Mouse (Mus musculus): Measurements from ENCODE around the gene Myo3b.
"Not testable (repeated sequence)": the region's sequence is repeated elsewhere in the genome, so short reads cannot be mapped to it uniquely, and the experiment has no call there.

The Myo3b gene

DNA sequence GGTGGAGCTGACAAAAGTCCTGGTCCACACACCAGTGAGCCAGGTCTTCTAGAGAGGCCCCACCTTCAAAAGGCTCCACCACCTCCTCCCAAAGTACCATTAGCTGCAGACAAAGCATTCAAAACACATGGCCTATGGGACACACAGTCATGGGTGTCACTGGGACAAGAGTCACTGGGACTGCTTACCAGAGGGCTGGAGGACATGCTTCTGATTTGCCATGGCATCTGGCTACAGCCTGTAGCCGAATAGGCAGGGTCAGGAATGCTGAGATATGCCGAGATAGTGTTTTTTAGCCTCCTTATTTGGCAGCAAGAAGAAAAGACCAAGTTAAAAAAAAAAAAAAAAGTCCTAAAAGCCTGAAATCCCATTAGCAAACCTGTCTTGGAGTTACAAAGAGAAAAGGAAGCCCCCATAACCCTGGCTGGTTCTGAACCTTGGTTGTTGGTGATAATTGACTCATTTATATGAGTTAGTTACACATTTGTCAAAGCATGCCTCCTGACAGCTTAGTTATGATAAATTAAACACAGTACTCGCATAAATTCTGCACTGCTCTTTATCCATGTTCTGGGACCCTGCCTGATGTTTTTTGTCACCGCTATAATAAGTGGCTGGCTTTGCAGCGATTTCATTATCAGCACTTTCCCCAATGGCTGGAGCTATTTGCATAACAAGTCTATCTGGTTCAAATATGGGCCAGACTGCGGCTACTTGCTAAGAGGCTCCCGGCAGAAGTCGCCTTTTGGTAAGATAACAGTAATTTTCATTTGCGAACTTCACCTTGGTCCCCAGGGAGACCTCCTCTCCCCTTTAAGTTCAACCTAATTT lies 156.7 kb downstream of the Myo3b start:
- no peak for DNase-seq (ENCODE audit: low read depth, low spot score)

DNA sequence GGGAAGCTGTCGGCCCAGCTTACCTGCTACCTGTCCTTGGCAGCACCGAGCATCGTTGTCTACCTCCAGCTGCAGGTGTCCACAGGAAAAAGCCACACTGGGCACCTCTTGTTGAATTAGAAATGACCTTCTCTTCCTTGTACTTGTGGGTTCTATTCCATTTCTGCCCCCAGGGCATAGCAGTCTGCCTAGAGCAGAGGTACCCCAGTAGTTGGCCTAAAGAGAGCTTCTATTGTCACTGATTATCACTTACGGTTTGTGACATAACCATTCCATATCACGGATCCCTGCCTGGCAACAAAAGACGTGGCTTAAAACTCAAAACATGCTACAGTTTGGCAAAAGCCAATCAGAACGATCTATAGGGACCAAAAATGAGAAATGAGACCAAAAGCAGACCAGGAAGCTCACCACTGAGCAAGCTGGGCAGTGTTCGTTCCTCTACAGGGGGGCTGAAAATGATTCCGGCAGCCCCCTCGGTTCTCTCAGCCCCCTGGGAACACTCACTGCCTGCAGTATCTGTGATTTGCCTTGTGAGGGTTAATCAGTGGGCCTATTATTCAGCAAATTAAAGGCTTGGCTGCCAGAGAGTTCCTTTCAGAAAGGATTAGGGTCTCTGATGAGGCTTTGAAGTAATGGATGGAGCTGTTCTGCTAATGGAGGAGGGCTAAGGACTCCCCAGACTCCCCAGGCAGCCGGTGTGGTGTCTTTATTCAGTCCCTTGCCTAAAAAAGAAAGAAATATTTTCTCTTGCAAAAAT lies 163.1 kb downstream of the Myo3b start:
- no peak for DNase-seq (ENCODE audit: low read depth, low spot score)

DNA sequence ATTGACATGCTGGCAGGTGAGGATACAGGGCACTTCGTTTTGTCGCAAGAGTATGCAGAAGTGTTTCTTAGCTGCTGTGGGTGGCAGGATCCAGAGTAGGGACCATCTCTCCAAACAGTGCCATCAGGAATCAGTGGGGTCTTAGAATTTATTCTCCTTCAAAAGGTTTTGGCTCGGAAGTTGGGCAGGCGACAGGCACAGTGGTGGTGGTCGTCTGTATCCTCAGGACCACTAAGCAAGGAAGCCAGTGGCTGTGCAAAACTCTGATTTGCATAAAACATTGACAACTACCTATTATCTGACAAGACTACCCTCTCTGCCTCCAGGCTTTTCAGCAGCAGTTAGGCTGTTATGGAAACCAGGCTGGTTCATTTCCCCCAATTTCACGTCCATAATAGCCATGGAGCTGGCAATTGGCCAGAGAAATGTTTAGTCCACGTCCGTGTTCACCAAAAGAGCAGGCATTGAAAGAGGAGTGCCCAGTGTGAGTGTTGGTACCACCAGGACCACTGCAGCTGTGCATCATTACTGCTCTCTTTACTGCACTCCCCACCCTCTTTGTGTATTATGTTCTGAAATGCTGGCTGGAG lies 163.7 kb downstream of the Myo3b start:
- no peak for DNase-seq (ENCODE audit: low read depth, low spot score)

DNA sequence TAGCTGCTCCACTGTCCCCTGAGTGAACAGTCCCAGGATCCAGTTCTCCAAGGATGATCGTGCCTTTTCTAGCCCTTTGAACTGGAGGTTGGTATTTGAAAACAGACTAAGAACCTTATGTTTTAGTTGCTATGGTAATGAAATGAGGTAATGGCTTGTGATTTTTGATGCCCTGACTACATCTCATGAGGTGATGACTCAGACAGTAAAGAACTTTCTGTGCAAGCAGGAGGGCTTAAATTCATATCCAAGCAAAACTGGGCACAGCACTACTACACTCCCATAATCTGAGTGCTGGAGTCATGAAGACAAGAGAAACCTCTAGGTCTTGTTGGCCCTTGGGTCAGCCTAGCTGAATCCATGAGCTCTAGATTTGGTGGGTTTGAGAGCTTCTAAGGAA lies 169.5 kb downstream of the Myo3b start:
- DNase-seq (ENCODE audit: low read depth, low spot score) = no peak

DNA sequence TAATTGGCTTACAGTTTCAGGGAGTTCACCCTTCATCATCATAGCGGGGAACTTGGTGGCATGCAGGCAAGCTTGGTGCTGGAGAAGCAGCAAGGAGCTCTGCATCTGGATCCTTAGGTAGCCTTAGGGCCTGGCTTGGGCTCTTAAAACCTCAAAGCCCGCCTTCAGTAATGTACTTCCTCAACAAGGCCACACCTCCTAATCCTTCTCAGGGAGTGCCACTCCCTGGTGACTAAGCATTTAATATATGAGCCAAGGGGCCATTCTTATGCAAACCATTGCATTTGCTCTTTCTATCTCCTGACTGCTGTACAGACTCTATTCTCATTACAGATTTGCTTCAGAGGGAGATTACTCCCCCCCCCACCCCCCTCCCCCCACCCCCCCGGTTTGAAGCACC lies 170.9 kb downstream of the Myo3b start:
- DNase-seq (ENCODE audit: low read depth, low spot score) = no peak

DNA sequence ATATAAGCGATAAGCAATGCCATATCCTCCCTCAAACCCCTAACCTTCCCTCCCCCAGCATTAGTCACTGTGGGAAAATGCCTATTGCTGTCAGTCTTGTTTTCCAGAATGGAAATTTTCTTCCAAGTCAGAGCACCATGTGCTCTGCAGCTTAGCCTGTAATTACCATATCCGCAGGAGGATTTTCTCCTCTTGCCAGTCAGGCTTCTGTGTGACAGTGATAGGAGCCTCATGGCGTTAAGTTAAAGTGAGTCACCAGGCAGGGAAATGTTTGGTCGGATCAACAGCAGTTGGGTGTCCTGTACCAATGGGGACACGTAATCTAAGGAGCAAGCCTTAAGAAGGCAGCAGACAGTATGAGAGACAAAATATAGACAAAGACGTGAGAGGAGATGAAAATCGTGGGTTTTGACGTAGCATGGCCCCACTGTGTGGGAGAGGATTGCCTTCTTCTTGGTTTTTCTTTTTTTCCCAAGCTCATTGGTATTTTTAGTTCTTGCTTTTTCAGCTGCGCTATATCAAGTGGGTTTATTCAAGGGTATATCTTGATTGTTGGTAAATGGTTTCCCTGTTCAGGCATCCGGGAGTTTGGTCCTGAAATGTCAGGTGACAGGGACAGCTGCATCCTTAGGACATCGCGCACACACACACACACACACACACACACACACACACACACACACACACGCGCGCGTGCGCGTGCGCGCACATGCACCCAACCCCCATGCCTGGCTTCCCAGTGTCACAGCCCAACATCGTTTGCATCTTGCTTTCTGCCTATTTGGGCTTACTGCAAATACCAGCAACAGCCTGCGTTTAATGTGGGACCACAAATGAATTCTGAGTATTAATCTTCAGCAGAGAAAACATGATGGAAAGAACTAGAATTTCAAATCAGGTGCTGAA lies 171.8 kb downstream of the Myo3b start:
- no peak for DNase-seq (ENCODE audit: low read depth, low spot score)

DNA sequence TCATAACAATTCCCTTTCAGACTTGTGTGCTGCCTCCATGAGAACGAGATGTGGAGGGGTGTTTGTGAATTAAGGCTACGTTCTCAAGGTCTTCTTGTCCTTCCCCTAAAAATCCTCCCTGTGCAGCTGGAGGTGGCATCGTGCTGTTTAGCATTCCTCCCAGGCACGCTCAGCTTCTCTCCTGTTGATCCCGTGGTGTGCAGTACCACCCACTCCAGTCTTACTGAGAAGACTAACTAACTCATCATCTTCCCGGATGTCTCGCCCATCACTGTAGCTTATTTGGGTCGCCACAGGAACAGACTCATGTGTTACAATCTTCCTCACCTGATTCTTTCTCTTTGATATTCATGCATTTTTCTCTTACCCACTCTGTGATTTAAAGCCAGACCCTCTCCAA lies 175.5 kb downstream of the Myo3b start:
- no peak for DNase-seq (ENCODE audit: low read depth, low spot score)

DNA sequence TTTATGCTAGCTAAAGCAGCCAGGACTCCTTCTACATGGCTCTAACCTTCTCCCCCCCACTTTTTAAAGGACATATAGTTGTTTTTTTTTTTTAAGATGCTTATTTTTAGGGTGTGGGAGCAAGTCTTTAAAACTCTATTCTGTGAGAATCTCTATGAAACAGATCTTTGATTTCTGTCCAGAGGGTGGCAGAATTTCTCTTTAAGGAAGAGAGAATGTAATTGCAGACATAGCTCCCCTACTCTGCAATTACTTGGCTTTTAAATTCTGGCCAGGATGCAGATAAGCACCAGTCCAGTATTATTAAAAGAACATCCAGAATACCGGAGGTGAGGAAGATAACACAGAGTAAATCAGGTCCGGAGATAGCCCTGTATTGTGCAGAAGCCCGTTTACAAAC lies 178.9 kb downstream of the Myo3b start:
- no peak for DNase-seq (ENCODE audit: low read depth, low spot score)

DNA sequence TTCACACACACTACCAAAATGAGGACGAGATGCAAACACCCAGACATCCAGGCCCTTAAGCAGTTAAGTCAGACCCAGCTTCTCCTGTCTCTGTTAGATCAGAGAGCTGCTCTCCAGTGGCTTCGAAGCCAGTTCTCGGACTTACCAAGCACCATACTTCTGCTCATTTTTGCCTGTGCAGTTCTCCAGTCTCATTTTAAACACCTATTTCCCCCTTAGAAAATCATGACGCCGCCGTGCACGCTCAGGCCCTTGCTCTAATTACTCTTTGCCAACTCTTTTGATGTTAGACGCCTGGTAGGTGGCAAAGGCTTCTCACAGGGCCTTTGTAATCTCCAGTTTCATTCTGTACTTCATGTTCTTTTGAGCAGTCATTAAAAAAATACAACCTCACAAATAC lies 179.5 kb downstream of the Myo3b start:
- DNase-seq (ENCODE audit: low read depth, low spot score) = no peak

DNA sequence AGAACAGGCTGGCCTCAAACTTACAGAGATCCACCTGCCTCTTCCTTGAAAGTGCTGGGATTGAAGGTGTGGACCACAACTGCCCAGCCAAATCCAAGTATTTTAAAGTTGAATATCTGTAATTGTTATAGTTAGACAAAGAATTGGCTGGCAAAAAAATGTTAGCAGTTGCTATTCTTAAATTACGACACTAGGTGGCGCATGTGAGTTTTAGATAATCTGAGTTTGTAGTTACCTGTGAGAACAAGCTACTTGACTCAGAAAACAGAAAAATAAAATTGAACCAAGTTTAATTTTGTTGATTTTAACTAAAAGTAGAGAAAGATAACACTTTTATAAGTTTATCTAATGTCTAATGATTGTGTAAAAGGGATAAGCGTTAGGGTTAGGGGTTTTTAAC lies 187.8 kb downstream of the Myo3b start:
- DNase-seq (ENCODE audit: low read depth, low spot score) = no peak

DNA sequence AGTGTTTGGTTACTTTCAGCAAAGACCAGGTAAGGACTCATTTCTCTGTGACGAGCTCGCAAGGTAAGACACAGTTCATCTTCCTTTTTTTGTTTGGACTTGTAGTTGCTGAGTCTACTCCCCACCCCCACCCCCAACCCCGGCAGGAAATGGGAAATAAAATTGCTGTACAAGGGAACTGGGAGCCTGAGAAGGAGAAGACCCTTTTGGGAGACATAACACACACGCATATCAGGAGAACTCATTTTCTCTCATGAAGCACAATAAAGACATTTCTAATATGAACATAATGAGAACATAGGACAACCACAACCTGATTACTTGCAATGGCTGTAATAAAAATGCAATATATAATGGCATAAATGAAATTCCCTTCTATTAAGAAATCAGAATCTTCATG lies 195.5 kb downstream of the Myo3b start:
- DNase-seq (ENCODE audit: low read depth, low spot score) = not testable (repeated sequence)

DNA sequence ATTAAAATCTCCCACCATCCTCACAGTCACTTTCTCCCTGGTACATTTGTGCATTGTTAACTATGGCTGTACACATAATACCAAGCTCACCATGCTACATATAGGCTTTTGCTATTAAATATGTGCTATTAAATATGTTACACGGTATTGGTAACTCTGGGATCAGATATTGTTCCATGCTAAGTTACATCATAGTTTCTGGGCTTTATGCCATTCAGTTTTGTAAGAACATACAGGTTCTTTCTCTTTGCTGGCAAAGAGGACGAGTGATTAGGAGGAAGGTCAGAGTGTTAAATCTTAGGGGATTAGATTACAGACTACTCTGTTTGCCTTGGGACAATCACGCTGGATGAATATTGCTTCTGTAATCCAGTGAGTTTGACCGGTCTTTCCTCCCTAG lies 207.1 kb downstream of the Myo3b start:
- no peak for DNase-seq (ENCODE audit: low read depth, low spot score)

DNA sequence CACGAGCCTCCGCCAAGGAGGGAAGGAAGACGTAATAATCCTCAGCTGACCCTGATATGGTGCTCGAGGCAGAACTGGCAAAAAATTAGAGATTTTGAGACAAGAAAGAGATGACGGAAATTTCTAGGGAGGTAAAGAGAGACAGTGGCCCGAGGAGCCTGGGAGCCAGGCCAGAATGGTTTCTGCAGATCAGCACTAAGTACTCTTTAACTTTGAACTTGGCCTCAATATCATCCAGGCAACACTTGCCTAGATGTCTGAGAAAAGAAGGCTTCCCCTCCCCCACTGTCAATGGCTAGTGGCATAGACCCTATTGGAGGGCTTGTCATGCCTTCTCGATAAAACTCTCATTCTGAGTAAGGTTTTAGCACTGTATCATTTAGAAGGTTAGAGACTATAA lies 209.7 kb downstream of the Myo3b start:
- DNase-seq (ENCODE audit: low read depth, low spot score) = no peak

DNA sequence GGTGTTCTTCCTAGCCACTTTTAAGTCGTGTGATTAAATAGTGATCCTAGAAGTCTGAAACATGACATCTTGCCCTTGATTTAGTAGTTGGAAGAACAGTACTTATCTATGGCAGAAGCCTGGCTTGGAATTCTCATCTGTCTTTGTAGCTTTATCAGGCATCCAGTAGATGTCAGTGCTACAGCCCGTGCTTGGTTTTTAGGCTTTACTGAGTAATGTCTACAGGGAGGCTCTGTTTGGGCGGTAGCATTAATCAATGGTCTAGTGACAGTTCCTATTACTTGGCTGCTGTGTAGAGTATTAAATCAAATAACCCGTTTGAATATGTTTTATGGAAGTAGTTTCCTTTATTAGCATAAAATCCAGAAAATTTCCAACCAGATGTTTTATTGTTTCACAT lies 210.9 kb downstream of the Myo3b start:
- no peak for DNase-seq (ENCODE audit: low read depth, low spot score)

DNA sequence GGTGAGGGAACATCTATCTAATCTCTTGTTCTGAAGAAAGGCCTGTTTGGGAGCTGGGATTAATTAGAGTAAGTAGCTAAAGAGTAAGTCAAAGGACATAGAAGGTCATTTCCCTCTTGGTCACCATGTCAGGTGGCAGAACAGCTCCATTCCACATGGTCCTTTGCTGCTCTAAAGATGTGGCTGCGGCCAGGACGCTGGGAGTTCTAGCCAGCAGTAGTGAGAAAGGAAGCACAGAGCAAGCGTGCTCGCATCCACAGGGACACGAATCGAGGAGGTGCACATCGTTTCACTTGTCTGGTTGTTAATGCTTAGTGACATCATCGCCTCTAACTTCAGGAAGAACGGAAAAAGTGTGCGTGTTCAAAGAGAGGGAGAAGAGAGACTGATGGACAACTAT lies 212.3 kb downstream of the Myo3b start:
- no peak for DNase-seq (ENCODE audit: low read depth, low spot score)

DNA sequence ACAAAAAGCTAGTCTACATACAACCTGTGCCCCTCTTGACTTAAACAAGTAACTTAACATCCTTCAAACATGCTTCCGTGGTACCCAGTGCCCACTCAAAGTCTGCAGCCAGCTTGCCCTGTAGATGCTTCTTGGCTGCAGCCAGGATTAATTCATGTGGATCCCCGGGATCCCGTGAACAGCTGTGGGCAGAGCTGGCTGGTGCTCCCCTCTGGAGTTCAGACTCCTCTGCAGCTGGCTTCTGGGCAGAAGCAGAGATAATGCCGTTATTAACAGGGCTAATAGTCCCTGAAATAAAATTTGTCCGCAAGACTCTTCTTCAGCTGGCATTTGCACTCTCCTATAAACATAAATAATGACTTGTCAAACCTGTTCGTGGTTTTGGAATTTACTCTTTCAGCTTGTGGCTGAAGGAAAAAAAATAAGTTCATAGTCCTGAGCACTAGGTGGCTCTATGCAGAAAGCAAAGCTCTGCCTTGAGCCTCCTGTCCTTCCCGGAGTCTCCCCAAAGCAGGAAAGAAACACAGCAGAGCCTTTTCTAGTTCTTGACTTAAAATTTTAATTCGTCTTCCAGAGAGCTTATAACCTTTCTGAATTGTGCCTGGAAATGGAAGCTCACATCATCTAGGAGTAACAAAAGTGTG lies 220.6 kb downstream of the Myo3b start:
- DNase-seq (ENCODE audit: low read depth, low spot score) = no peak

DNA sequence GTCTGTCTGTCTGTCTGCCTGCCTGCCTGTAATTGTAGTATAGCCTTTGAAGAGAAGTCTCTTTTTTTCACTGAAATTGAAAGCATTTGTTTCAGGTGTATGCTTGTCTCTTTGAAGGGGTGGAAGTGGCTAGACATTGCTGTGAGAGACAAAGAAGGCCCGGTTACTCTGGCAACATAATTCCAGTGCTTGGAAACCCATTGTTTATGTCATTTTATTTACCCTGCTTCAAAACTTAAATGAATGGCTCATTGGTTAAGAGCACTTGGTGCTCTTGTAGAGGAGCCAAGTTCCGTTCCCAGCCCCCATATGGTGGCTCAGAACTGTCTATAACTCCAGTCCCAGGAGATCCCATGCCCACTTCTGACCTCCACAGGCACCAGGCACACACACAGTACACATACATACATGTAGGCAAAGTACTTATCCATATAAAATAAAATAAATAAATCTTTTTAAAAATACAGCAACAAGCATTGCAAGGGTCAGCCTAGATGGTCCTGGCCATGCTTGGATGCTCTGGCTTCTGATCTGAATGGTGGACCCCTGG lies 221.8 kb downstream of the Myo3b start:
- no peak for DNase-seq (ENCODE audit: low read depth, low spot score)

DNA sequence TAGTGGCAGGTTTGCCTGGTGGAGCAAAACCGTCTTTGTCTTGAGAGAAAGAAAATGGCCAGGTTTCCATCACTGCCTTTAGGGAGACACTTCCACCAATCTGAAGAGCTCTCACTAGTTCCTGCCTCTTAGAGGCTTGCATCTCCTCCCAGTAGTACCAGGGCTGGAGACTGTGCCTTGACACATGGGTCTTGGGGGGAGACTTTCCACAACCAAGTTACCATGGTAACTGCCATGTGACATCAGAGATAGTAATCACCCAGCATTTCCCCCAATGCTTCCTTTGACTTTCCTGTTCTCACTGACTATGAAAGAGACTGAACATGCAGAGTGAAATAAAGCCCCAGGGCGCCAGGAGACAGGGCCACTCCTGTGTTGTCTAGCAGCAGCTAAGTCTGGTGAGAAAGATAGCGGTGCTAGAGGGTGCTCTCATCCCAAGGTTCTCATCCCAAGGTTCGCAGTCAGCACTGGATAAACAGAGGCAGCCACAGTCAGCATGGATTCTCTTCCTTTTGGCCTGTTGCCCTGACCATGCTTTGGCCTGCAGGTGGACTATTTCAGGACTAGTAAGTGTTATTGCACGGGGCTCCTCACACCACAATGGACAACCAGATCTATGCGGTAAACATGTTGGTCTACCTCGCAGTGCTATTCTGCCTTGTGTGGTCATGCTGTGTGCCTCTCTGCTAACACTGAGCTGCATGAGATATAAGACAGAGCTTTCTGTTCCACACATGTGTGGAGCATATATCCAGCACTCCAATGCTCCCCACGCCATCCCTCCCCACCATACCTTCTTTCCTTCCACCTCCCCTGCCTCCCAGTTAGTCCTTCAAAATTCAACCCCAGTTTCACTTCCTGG lies 223.0 kb downstream of the Myo3b start:
- DNase-seq (ENCODE audit: low read depth, low spot score) = no peak

DNA sequence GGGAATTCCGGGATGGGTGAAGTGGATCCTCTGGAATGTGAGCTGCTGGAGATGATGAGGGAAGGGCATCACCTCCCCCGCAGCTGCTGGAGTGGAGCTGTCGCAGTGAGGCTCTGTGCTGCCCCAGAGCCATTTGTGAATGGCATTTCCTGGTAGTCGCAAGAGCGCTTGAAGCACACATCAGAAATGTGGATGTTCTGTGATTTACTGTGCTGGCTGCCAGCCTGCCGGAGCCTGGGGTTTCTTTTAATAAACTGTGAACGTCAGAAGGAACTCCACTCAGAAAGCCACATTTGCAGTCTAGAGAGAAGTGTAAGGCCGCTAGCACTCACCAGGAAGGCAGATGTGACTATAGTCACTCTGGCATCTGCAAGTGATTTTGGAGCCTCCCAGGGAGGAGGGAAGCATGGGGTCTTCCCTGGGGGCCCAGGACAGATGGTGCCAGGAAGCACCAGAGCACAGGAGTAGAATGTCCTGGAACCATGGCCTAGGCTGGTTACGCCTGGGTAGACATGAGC lies 223.7 kb downstream of the Myo3b start:
- no peak for DNase-seq (ENCODE audit: low read depth, low spot score)

Data from WW6 (cell line).